Mouse (Mus musculus): ENCODE results near the gene Nod2. TPM values are rescaled to one million over a fixed set of nuclear protein-coding genes. Genes with fewer than 3 reads are reported as not detected.

Nod2 gene
- 0.55 and 0.64 TPM in 2 replicates for polyA plus RNA-seq (2015; fragmentation: Nextera tagmentation; extraction: Ambion mirVana)

DNA sequence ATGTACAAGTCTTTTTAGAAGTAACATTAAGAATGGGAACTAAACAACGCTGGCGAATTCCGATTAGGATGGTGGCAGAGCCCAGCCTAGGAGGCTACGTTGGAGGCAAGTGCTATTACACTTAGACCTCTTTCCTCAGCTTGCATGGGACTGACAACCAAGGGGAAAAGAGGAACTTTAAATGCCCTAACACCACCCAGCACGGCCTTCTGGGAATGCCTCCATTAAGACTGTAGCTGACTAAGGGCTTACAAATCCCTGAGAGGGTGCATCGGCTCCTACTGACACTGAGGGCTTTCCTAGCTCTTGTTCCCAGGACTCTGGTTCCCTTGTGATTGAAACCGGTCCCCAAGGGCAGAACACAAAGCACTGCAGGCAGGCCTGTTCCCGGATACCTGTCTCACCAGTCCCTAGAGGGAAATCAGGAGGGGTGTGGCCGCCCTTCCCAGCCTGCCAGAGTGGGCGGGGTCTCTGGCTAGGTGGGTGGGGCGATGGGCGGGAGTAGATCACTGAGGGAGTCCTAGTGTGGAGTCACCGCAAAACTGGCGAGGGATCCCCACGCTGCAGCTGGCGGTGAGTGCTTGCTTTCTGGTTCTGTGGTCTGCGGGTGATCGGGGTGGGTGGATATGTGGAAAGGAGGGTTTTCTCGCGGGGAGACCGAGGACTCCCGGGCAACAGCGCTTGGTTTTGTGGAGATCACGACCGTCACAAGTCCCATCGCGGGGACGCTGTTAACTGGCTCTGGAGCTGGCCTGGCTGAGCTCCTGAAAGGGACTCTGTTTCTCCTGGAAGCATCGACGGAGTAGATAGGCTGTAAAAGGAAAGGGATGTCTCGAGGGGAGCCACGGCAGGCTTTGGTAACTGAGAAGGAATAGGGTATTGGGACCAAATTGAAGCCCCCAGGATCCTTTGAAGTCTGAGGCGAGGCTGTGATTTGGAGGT, at the start of gene Nod2:
Nod2 (plus strand) TSS at position 479 of the 942 bp plus-strand sequence.
- WGBS: 7% methylated on average over 33 of the region's 33 CpGs
- H3K36me3 ChIP-seq: no peaks in the 10 kb centered on the region
- ATAC-seq (ENCODE audit: insufficient number of reproducible peaks, low FRiP score, low TSS enrichment, low read depth): peak; percentile 83
- peaks cover 32% of the 10 kb centered on the region for H3K4me1 ChIP-seq
- H3K4me3 ChIP-seq (replicated peaks): peak within 1 kb of the TSS; percentile 43
- peak within 1 kb of the TSS; percentile 65 for H3K4me2 ChIP-seq (replicated peaks)
- no peaks in the 10 kb centered on the region for H3K27me3 ChIP-seq
- H3K9me3 ChIP-seq (replicated peaks): no peaks in the 10 kb centered on the region
- no peak within 1 kb of the TSS for H3K27ac ChIP-seq (replicated peaks)
- peak within 1 kb of the TSS; percentile 35 for H3K9ac ChIP-seq

DNA sequence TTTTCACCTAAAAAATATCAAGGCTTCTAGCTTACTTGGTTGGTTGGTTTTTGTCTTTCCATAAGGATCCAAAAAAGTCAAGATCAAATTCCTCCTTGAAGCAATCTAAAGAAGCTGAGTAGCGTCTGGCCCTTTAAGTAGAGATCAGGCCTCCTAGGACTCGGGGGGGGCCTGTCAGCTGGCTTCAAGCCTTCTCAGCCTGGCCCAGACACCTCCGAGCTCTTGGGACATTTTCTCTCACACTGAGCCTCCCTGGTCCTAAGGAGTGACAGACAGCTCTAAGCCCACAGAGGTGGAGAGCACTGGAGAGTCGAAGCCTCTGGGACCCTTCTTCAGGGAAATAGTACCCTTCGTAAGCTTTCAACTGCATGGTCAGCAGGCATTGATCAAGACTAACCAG, 48.5 kb upstream of the Nod2 start:
- Histone ChIP-seq H3K4me2 (replicated peaks) (no peak overlapping the region), H3K27me3 (no peaks in the 10 kb centered on the region), H3K27ac (replicated peaks) (no peak overlapping the region), H3K4me3 (replicated peaks) (no peak overlapping the region), H3K9ac (no peak overlapping the region), H3K9me3 (replicated peaks) (no peaks in the 10 kb centered on the region), H3K4me1 (peaks cover 6% of the 10 kb centered on the region), H3K36me3 (peaks cover 7% of the 10 kb centered on the region; the same call in 1 of the 2 replicates)
- ATAC-seq (ENCODE audit: insufficient number of reproducible peaks, low FRiP score, low TSS enrichment, low read depth): no peak
- WGBS: 51% methylated on average over 5 of the region's 5 CpGs

DNA sequence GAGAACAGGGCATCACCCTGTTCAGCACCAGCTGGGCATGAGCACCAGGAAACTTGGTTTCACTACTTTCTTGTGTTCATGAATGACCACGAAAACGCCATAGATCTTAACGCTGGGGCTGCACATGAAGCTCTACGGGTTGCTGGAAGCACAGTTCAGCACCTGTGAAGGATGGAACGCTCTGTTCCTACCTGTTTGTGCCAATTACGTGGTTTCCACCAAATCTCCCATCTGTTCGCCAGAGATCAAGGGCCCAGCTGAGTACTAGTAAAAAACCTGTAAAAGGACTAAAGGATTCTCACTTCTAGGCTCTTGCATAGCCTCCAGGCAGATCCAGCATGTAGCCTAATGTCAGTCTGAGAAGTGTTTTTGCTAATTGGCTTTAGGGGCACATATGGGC, 47.6 kb upstream of the Nod2 start:
- ATAC-seq (ENCODE audit: insufficient number of reproducible peaks, low FRiP score, low TSS enrichment, low read depth): no peak
- WGBS: 75% methylated on average over 7 of the region's 7 CpGs

DNA sequence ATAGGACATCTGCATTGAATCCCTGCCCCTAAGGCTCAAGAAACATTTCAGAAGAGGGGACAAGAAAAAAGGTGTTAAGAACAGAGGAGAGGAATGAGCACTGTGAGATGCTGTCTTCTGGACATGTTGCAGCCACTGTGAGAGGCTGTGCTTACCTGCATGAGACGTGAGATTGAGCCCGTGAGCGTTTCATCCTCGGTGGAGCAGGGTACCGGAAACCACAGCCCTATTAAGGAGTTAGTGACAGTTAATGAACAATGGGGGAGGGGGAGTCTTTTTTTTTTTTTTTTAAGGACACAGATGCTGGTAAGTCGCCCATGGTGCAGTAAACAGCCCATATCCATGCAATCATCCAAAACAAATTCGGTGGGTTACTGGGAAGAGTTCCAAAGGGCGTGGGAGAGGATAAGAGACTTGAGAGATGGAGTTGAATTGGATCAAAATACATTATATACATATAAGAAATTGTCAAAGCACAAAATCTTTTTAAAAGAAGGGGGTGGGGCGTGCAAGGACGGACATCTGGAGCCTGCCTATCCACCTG, 43.6 kb upstream of the Nod2 start:
- Histone ChIP-seq H3K4me1 (peaks cover 29% of the 10 kb centered on the region), H3K4me2 (replicated peaks) (peak overlapping the region; percentile 52), H3K9ac (no peak overlapping the region), H3K27ac (replicated peaks) (peak overlapping the region; percentile 63), H3K36me3 (no peaks in the 10 kb centered on the region), H3K9me3 (replicated peaks) (no peaks in the 10 kb centered on the region), H3K27me3 (no peaks in the 10 kb centered on the region), H3K4me3 (replicated peaks) (peak overlapping the region; percentile 30)
- WGBS: 4% methylated on average over 10 of the region's 10 CpGs
- ATAC-seq (ENCODE audit: insufficient number of reproducible peaks, low FRiP score, low TSS enrichment, low read depth): 0 out of 2 replicates have a peak, but pooled peaks have one; percentile 16

More for the DNA sequence above, 47.6 kb upstream of the Nod2 start:
- no peaks in the 10 kb centered on the region for H3K27me3 ChIP-seq
- H3K4me3 ChIP-seq (replicated peaks): no peak overlapping the region
- no peak overlapping the region for H3K27ac ChIP-seq (replicated peaks)
- H3K4me2 ChIP-seq (replicated peaks): no peak overlapping the region
- no peak overlapping the region for H3K9ac ChIP-seq
- no peaks in the 10 kb centered on the region for H3K36me3 ChIP-seq
- no peaks in the 10 kb centered on the region for H3K9me3 ChIP-seq (replicated peaks)
- H3K4me1 ChIP-seq: peaks cover 15% of the 10 kb centered on the region

DNA sequence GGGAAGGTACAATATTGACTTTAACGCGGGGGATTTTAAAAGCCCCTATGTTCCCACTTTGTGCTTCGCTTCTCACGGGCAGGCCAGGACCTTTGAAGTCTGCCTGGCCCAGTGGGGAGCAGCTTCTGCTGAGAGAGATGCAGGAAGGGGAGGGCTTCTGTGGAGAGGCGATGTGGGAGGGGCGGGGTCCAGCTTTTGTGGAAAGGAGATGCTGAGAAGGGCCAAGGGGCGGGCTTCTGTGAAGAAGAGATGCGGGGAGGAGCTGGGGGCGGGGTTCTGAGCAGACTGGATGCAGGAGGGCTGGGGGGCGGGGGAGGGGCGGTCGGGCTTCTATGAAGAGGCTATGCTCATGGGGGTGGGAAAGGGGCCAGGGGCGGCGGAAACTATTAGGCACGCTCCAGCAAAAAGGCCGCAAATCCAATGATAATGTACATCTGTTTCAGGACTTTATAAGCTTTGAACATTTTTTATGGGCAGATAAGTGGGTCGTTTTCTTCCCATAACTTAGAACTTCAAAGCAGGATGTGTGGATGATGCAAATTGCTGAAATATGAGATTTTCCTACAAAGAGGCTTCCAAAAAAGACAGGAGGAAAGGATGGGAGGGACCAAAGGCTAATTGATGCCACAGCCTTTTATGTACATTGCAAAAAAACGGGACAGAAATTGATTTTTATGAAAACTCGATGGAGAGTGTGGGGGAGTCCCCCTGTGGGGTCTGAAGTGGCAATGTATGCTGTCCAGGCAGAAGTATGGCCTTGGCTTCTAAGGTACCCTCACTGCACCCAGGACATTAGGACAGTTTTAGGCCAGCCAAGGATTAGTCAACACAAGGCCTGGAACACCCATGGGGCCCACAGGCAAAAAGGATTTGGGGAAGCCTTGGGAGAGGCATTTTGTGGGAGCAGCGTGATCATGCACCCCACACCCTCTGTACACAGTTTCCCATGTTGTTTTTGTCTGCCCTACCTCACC, 42.8 kb upstream of the Nod2 start:
- Histone ChIP-seq H3K4me1 (peaks cover 29% of the 10 kb centered on the region), H3K4me2 (replicated peaks) (peak overlapping the region; percentile 52), H3K4me3 (replicated peaks) (peak overlapping the region; percentile 30), H3K27me3 (no peaks in the 10 kb centered on the region), H3K9ac (no peak overlapping the region), H3K9me3 (replicated peaks) (no peaks in the 10 kb centered on the region), H3K36me3 (no peaks in the 10 kb centered on the region), H3K27ac (replicated peaks) (peak overlapping the region; percentile 76)
- peak; percentile 86 for ATAC-seq (ENCODE audit: insufficient number of reproducible peaks, low FRiP score, low TSS enrichment, low read depth)
- WGBS: 7% methylated on average over 19 of the region's 20 CpGs

DNA sequence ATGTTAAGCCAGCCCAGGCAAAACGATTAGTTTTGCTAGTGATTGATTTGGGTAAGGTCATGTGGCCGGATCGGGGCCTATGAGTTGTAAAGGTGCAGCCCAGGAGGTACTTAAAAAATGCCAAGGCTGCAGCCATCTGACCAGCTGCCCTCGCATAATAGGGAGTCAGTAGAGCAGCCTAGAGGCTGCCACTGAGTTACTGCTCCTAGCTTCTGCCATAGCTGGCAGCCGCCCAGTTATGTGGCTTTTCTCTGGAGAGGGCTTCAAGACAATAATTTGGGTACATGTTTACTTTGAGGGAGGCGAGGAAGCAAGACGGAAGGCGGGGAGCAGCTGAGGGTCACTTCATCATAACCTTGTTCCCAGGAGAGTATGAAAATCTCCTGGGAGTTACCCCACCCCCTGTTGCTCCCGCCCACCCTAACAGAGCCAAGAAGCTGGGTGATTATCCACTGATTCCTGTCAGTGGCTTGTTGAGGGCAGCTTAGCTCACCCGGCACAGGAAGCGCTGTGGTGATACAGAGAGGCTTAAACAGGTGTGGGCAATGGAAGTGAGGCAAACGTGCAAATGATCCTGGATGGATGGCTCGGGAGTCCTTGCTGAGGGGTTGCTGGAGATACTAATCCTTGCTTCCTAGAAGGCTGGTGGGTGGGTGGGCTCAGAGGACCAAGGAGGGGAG, 41.6 kb upstream of the Nod2 start:
- Histone ChIP-seq H3K4me1 (peaks cover 29% of the 10 kb centered on the region), H3K27ac (replicated peaks) (no peak overlapping the region), H3K9ac (no peak overlapping the region), H3K36me3 (no peaks in the 10 kb centered on the region), H3K4me3 (replicated peaks) (no peak overlapping the region), H3K9me3 (replicated peaks) (no peaks in the 10 kb centered on the region), H3K27me3 (no peaks in the 10 kb centered on the region), H3K4me2 (replicated peaks) (no peak overlapping the region)
- 39% methylated on average over 13 of the region's 13 CpGs for WGBS
- ATAC-seq (ENCODE audit: insufficient number of reproducible peaks, low FRiP score, low TSS enrichment, low read depth): no peak; the same call in 1 of the 2 replicates

DNA sequence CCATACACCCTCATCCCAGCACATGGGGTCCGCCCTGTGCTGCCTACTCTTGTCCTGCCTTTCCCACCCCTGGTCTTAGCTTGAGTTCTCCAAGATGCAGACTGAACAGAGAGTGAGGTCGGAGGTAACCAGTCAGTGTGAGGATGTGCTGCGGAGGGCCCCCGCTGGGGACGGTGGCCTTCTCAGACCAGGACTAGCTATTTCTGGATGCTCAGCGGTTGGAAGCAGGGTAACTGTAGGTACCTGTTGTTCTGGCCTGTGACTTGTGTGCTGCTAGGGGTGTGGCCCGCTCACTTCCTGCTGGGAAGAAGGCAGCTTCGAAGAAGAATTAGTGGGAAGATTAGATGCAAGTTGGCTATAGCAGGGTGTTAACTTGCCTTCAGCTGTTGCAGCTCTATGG, 38.1 kb upstream of the Nod2 start:
- ATAC-seq (ENCODE audit: insufficient number of reproducible peaks, low FRiP score, low TSS enrichment, low read depth): no peak
- no peaks in the 10 kb centered on the region for H3K9me3 ChIP-seq (replicated peaks)
- 82% methylated on average over 8 of the region's 8 CpGs for WGBS

DNA sequence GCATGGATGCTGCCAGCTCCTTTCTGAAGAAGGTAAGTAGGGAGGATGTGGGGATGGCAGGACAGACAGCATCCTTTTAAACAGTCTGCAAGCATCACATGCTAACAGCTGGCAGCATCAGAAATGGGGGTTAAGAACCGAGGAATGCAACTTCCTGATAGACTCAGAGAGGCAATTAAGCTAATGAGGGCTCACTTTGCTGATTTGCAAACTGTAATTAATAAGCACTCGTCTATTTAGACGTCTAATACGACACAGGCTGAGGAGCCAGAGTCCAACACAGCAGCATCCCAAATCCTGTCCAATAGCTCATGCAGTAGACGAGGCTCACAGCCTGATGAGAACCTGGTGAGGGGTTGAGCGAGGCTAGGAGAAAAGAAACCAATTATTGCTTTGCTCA, 36.8 kb upstream of the Nod2 start:
- Histone ChIP-seq H3K27ac (replicated peaks) (no peak overlapping the region), H3K9ac (no peak overlapping the region), H3K9me3 (replicated peaks) (no peaks in the 10 kb centered on the region), H3K27me3 (no peaks in the 10 kb centered on the region), H3K4me3 (replicated peaks) (no peak overlapping the region), H3K4me2 (replicated peaks) (no peak overlapping the region), H3K4me1 (peaks cover 11% of the 10 kb centered on the region), H3K36me3 (no peaks in the 10 kb centered on the region)
- ATAC-seq (ENCODE audit: insufficient number of reproducible peaks, low FRiP score, low TSS enrichment, low read depth): no peak
- WGBS: 42% methylated on average over 6 of the region's 6 CpGs

More for the DNA sequence above, 38.1 kb upstream of the Nod2 start:
- Histone ChIP-seq H3K4me3 (replicated peaks) (no peak overlapping the region), H3K27ac (replicated peaks) (no peak overlapping the region), H3K4me1 (peaks cover 18% of the 10 kb centered on the region), H3K27me3 (no peaks in the 10 kb centered on the region), H3K9ac (no peak overlapping the region), H3K4me2 (replicated peaks) (no peak overlapping the region), H3K36me3 (no peaks in the 10 kb centered on the region)

DNA sequence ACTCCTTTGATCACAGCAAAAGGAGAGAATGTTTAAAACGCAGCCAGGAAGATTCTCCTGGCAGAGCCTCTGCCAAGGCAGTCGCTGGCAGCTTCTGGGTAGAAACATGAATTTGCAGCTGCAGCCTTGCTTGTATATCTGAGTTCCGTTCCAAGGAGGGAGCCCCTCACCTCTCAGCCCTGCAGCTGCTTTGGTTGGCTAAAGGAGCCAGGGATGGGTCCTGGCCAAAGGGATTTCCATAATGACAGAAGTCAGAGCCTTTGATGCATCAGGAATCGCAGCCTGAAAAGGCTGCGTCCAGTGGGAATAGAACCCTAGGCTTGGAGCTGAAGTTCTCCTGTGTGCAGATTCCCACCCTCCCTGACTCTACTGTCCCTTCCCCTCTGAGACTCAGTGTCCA, 32.1 kb upstream of the Nod2 start:
- ATAC-seq (ENCODE audit: insufficient number of reproducible peaks, low FRiP score, low TSS enrichment, low read depth): no peak

DNA sequence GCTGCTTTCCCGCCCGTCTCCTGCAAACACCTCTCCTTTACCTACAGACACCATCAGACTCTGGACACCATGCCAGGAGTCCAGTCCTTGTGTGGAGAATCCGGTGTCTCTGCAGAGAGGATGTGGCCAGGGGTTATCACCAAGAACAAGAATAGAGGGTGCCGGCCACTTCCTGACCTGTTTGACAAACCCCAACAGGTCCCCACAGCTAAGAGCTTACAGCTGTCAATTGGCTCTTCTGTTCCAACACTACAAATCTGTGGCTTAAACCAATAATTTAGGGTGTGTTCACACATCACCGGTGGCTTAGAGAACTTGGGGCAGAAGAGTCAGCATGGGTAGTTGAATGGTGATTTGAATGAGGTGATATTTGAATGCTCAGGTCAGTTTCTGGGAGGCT, 28.5 kb upstream of the Nod2 start:
- Histone ChIP-seq H3K4me3 (replicated peaks) (no peak overlapping the region), H3K4me2 (replicated peaks) (no peak overlapping the region), H3K27ac (replicated peaks) (no peak overlapping the region), H3K9ac (no peak overlapping the region), H3K9me3 (replicated peaks) (no peaks in the 10 kb centered on the region), H3K4me1 (peaks cover 10% of the 10 kb centered on the region; the same call in 1 of the 2 replicates), H3K36me3 (no peaks in the 10 kb centered on the region), H3K27me3 (peaks cover 11% of the 10 kb centered on the region)
- 69% methylated on average over 5 of the region's 5 CpGs for WGBS
- ATAC-seq (ENCODE audit: insufficient number of reproducible peaks, low FRiP score, low TSS enrichment, low read depth): no peak

More for the DNA sequence above, 32.1 kb upstream of the Nod2 start:
- Histone ChIP-seq H3K27me3 (no peaks in the 10 kb centered on the region), H3K27ac (replicated peaks) (no peak overlapping the region), H3K9ac (no peak overlapping the region), H3K4me1 (peaks cover 5% of the 10 kb centered on the region; the same call in 1 of the 2 replicates), H3K36me3 (no peaks in the 10 kb centered on the region), H3K4me3 (replicated peaks) (no peak overlapping the region), H3K9me3 (replicated peaks) (no peaks in the 10 kb centered on the region), H3K4me2 (replicated peaks) (no peak overlapping the region)
- WGBS: 63% methylated on average over 5 of the region's 5 CpGs
